Mouse (Mus musculus) CH12.LX (cell line): ENCODE measurements around the gene Rpl31.

Source experiments
- CTCF ChIP-seq, 2 experiments: IDR thresholded peaks in 1 of 2; conservative IDR thresholded peaks in 1 of 2; 2 replicates each; pipeline ENCODE4 v1.5.1; 2011 to 2012; ENCODE audit warnings: low read depth in 2 of 2, low read length in 2 of 2, improper control_type of control experiment in 1 of 2, inconsistent platforms in 1 of 2, mild to moderate bottlenecking in 1 of 2, moderate library complexity in 1 of 2
- ELF1 ChIP-seq: IDR thresholded peaks from 2 replicates; pipeline ENCODE4 v1.6.1; 2014; ENCODE audit warnings: low read depth, mild to moderate bottlenecking, inconsistent platforms, low read length, improper control_type of control experiment
- EP300 ChIP-seq: IDR thresholded peaks from 2 replicates; pipeline ENCODE4 v1.6.1; 2011; ENCODE audit warnings: low read length, improper control_type of control experiment
- PAX5 ChIP-seq: IDR thresholded peaks from 2 replicates; pipeline ENCODE4 v1.6.1; 2012; ENCODE audit warnings: low read length, inconsistent platforms, mixed read lengths
- POLR2A ChIP-seq: IDR thresholded peaks from 2 replicates; pipeline ENCODE4 v1.6.1; 2011; ENCODE audit warnings: low read depth, mild to moderate bottlenecking, improper control_type of control experiment, low read length
- USF1 ChIP-seq: IDR thresholded peaks from 2 replicates; pipeline ENCODE4 v1.6.1; 2014; ENCODE audit warnings: low read depth, mild to moderate bottlenecking, inconsistent platforms, low read length, improper control_type of control experiment
- ZC3H11A ChIP-seq: IDR thresholded peaks from 2 replicates; pipeline ENCODE4 v1.6.1; 2012; ENCODE audit warnings: low read depth, mild to moderate bottlenecking, inconsistent platforms, low read length, improper control_type of control experiment
- ZMIZ1 ChIP-seq: IDR thresholded peaks from 2 replicates; pipeline ENCODE4 v1.6.1; 2012; ENCODE audit warnings: low read depth, mild to moderate bottlenecking, inconsistent platforms, low read length, improper control_type of control experiment

- TF ChIP-seq ZC3H11A = no peak
- TF ChIP-seq CTCF (conservative IDR thresholded peaks at IDR 0.05 in 1 of 2, IDR thresholded peaks at IDR 0.05 in 1 of 2; ENCODE audit: low read depth in 2 of 2, low read length in 2 of 2) = no peak
- TF ChIP-seq POLR2A = no peak; the same call in 1 of the 2 replicates
- no peak for TF ChIP-seq USF1
- TF ChIP-seq ELF1 = no peak
- no peak for TF ChIP-seq EP300
- no peak for TF ChIP-seq PAX5
- no peak for TF ChIP-seq ZMIZ1
Observed at GRCm38 (mm10) chr1:39376121-39376520, 8.5 kb downstream of the Rpl31 start.
